Mouse (Mus musculus): ENCODE data around the gene Armc6. TPM values are rescaled to one million over a fixed set of nuclear protein-coding genes. Genes with fewer than 3 reads are reported as not detected.
A peak's percentile ranks its signal among the peaks of the same experiment; 100 is the strongest.

The Armc6 gene
- total RNA-seq (2014; fragmentation: Nextera tagmentation) = 20.1 and 29.8 TPM in 2 replicates
- total RNA-seq (2017) = 4.4 and 8.7 TPM in 2 replicates

- ATAC-seq (replicated peaks; ENCODE audit: low FRiP score, low TSS enrichment, poor library complexity, severe bottlenecking) = peak; percentile 82
Measured at GRCm38 (mm10) chr8:70234080-70234780, at the start of gene Armc6, which contains the start of gene Sugp2. Armc6 (minus strand) TSS chr8:70234466. Sugp2 (plus strand) TSS chr8:70234226.

DNA sequence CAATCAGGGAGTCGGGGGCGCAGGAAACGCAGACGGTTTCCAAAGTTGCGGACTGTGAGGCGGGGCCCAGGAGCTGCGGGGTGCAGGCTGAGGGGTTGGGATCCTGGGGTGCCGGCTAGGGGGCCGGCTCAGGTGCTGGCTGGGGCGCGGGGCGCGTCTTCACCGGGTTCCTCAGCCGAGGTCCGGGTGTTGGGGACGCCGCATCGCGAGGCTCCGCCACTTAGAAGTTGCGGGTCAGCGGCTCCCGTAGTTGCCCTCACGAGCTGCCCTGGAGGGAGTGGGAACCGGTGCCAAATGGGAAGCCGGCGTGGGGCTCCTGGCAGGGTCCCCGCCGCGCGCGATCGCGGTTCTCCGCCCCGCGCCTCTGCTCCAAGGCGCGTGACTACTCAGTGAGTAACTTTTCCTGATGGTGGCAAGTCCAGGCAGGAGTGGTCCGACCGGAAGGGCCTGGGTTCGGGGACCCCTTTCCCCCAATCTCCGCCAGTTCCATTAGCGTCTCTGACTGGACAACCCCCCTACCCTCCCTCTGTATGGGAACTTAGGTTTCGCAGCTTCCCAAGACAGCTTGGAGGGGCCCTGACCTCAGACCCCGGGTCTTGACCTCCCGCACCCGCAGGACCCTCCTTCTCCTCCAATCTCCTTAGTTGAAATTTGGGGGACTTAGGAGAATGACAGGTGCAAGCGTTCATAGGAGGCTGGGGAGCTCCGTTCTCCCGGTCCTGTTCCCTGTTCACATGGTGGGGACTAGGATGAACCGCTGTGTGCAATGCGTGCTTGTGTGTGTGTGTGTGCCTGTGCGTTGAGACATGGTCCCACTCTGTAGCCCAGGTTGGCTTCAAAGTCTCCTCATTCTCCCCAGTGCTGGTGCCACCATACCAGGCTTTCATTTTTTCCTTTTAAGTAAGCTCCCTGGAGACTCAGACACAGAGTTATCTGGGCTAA, 49.1 kb upstream of the Armc6 start:
- no peak for ATAC-seq (replicated peaks; ENCODE audit: low FRiP score, low TSS enrichment, poor library complexity, severe bottlenecking)

GRCm38 (mm10) chr8:70282603-70283135, 48.4 kb upstream of the Armc6 start, which contains the start of gene Homer3:
Homer3 (plus strand) TSS chr8:70282827.
- peak; percentile 57 for ATAC-seq (replicated peaks; ENCODE audit: low FRiP score, low TSS enrichment, poor library complexity, severe bottlenecking)

DNA sequence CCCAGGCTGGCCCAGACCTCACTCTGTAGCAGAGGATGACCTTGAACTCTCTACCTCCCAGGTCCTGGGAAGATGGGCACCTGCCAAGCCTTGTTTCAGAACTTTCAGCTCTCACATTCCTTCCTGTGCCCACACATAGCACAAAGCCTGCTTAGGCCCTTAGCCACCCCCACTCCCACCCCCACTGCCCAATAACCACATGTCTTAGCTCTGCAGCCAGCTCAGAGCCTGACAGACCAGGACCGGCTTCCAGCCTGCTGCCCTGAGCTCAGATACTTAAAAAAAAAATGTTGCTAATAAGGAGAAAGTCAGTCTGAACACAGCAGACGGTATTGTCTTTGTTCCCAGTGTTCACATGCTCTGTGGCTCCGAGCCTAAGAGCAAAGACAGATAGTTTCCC, 46.7 kb upstream of the Armc6 start:
- ATAC-seq (replicated peaks; ENCODE audit: low FRiP score, low TSS enrichment, poor library complexity, severe bottlenecking) = no peak

DNA sequence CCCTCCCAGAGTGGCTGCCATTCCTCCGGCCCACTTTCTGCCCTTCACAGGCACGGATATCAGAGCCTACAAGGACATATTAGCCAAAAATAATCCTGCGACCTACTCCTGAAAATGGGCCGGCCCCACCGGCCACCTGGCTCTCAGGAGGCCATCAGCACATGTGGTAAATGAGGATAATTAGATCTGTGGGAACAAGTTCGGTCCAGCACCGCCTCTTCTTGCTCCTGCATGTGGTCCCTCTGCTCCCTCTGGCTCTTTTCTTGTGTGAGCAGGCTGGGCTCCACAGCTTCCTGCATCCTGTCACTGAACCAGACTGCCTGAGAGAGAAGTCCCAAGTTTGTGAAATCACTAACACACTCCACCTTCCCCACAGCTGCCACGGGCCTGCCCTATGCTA, 45.0 kb upstream of the Armc6 start:
- ATAC-seq (replicated peaks; ENCODE audit: low FRiP score, low TSS enrichment, poor library complexity, severe bottlenecking) = no peak

GRCm38 (mm10) chr8:70278175-70278574, 43.9 kb upstream of the Armc6 start:
- ATAC-seq (replicated peaks; ENCODE audit: low FRiP score, low TSS enrichment, poor library complexity, severe bottlenecking) = no peak

DNA sequence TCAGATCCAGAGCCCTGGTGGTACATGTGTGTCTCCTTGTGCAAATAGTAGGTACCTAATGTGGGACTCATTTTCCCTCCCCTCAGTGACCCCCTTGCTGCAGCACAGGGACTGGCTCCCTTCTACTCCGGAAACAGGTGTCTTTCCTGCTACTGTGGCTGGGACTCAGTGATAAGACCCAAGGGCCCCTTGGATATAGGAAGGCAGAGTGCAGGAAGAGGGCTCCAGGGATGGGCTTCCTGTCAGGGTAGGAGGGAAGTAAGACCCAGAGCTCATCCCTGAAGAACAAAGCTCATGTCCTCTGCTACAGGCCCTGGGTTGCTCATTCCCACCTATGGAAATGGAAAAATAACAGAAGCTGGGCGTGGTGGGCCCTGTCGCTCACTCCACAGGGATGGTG, 42.2 kb upstream of the Armc6 start:
- ATAC-seq (replicated peaks; ENCODE audit: low FRiP score, low TSS enrichment, poor library complexity, severe bottlenecking) = peak; percentile 23; the same call in 1 of the 2 replicates

GRCm38 (mm10) chr8:70274350-70274749, 40.1 kb upstream of the Armc6 start:
- ATAC-seq (replicated peaks; ENCODE audit: low FRiP score, low TSS enrichment, poor library complexity, severe bottlenecking) = no peak

DNA sequence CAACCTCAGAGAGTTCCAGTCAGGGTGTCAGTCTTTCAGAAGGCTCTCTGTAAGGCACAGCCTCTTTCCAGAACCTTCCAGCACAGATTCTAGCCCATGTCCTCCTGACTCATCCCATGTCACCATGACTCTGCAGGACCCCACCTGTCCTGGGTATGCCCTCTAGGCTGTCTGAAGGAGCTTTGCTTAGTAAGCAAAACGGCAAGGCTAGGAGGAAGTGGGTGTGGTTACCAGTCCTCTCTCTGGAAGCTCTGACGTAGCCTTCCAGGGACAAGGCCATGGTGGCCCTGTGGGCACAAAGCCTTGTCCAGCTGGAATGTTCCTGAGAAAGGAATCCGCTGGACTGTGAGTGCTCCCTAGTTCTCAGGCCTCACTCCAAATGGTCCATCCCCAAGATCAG, 38.7 kb upstream of the Armc6 start:
- 0 out of 2 replicates have a peak, but pooled peaks have one; percentile 17 for ATAC-seq (replicated peaks; ENCODE audit: low FRiP score, low TSS enrichment, poor library complexity, severe bottlenecking)

- ATAC-seq (replicated peaks; ENCODE audit: low FRiP score, low TSS enrichment, poor library complexity, severe bottlenecking) = no peak
Measured at GRCm38 (mm10) chr8:70268799-70269565, 34.7 kb upstream of the Armc6 start.

DNA sequence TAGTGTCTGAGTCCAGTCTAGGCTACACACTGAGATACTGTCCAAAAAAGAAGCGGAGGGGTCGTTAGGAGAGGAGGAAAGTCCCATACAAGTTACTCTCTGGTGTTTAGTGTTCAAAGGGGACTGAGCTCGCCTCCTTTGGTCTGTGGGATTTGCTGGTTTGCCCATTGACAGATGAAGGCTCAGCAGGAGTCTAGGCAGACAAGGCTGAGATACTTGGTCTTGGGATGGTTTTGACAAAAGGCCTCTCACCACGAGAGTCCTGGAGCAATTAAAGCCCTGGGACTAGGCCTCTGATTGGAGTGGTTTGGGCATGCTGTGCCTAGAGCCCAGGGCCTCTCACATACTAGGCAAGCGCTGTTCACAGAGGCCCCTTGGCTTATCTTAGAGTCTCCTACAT, 34.0 kb upstream of the Armc6 start:
- ATAC-seq (replicated peaks; ENCODE audit: low FRiP score, low TSS enrichment, poor library complexity, severe bottlenecking) = peak; percentile 34

DNA sequence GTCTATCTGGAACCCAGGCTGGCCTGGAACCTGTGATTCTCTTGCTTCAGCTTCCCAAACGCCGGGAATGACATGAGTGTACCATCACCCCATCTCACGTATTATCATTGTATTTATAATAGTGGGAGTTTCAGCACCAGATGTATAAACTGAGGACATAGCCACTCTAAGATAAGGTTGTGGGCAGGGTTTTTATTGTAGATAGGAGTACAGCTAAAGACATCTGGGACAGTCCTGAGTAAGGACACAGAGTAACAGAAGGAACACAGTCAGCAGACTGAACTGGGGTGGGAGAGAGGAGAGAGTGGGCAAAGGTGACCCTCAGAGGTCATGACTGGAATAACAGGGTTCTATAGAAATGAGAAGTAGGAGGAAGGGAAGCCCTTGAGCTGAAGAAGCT, 33.4 kb upstream of the Armc6 start:
- peak; percentile 69 for ATAC-seq (replicated peaks; ENCODE audit: low FRiP score, low TSS enrichment, poor library complexity, severe bottlenecking)

DNA sequence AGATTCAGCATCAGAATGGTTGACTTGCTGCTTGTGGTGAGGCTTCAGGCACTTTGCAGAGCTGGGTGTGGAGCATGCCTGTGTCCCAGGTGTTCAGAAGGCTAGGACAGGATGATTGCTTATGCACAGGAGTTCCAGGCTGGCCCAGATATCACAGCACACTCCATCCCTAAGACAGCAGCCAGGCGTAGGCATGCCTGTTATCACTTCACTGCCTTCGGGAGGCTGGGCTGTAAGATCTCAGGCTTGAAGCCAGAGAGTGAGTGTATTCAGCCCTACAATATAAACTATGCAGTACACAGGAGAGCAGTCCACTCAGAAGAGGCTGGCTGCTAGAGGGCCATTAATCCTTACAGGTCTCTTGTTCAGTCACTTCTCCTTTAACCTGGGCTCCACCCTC, 24.8 kb upstream of the Armc6 start:
- peak; percentile 84 for ATAC-seq (replicated peaks; ENCODE audit: low FRiP score, low TSS enrichment, poor library complexity, severe bottlenecking)

GRCm38 (mm10) chr8:70258600-70258999, 24.3 kb upstream of the Armc6 start:
- ATAC-seq (replicated peaks; ENCODE audit: low FRiP score, low TSS enrichment, poor library complexity, severe bottlenecking) = peak; percentile 70

DNA sequence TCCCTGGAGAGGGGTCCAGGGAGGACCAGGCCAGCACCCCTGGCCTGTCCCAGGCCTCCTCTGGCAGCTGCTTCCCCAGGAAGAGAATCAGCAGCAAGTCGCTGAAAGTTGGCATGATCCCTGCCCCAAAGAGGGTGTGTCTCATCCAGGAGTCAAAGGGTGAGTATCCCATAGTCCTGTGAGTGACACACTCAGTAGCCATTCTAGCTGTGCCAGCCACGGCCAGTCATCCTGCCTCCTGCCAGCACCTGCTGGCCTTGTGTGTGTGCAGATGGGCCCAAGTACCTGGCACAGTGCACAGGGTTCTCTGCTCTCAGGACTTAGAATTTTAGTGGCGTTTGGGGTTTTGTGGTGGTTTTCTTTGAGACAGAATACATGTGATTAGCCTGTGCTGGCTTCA, 23.2 kb upstream of the Armc6 start:
- ATAC-seq (replicated peaks; ENCODE audit: low FRiP score, low TSS enrichment, poor library complexity, severe bottlenecking) = no peak

GRCm38 (mm10) chr8:70254628-70255027, 20.4 kb upstream of the Armc6 start:
- no peak for ATAC-seq (replicated peaks; ENCODE audit: low FRiP score, low TSS enrichment, poor library complexity, severe bottlenecking)

- no peak for ATAC-seq (replicated peaks; ENCODE audit: low FRiP score, low TSS enrichment, poor library complexity, severe bottlenecking)
Measured at GRCm38 (mm10) chr8:70247841-70248240, 13.6 kb upstream of the Armc6 start.

- ATAC-seq (replicated peaks; ENCODE audit: low FRiP score, low TSS enrichment, poor library complexity, severe bottlenecking) = no peak
Measured at GRCm38 (mm10) chr8:70246622-70247021, 12.4 kb upstream of the Armc6 start.

DNA sequence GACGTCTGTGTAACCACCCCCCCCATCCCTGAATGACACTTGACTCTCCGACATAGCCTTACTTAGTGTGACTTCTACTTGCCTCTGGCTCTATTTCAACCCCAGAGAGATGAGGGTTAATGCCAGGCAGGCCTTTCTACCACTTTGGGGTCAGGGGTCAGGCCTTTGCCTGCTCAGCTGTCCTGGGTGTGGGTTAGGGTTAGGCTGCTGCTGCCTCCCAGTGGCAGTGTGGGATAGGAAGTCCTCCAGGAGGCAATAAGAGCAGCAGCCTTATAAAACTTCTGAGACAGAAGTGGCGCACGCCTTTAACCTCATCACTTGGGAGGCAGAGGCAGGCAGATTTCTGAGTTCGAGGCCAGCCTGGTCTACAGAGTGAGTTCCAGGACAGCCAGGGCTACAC, 6.4 kb upstream of the Armc6 start:
- no peak for ATAC-seq (replicated peaks; ENCODE audit: low FRiP score, low TSS enrichment, poor library complexity, severe bottlenecking)
